Mouse (Mus musculus) MEL (cell line): Measurements from ENCODE around the gene A1cf. TPM values are rescaled to one million over a fixed set of nuclear protein-coding genes. Genes with fewer than 3 reads are reported as not detected.

Experiments
- DNase-seq: peaks from one replicate; pipeline ENCODE4 v3.0.0; 2011; ENCODE audit warnings: low read depth, low spot score
- H3K27ac ChIP-seq: 2 replicates; pipeline ENCODE4 v1.5.1; 2012; ENCODE audit warnings: low read depth, mild to moderate bottlenecking, control low read depth, low read length, moderate library complexity; ENCODE audit not compliant: control insufficient read depth
- H3K27me3 ChIP-seq, 2 experiments: fragments of 150-350 bp in 1 of 2; sonication (generic) in 1 of 2; 2 replicates each; pipeline ENCODE4 v1.6.1; 2012; ENCODE audit warnings: low read length in 2 of 2, mild to moderate bottlenecking in 2 of 2, improper control_type of control experiment in 1 of 2, moderate library complexity in 1 of 2; ENCODE audit not compliant: insufficient read depth in 2 of 2, control insufficient read depth in 1 of 2
- H3K36me3 ChIP-seq, 2 experiments: 2 replicates each; pipeline ENCODE4 v1.6.1; 2012 to 2014; ENCODE audit warnings: low read length in 2 of 2, improper control_type of control experiment in 1 of 2, inconsistent platforms in 1 of 2, mild to moderate bottlenecking in 1 of 2; ENCODE audit not compliant: insufficient read depth in 2 of 2, control insufficient read depth in 1 of 2
- H3K4me1 ChIP-seq, 2 experiments: fragments of 150-350 bp in 1 of 2; sonication (generic) in 1 of 2; 2 replicates each; pipeline ENCODE4 v1.6.1; 2012; ENCODE audit warnings: low read length in 2 of 2, improper control_type of control experiment in 1 of 2, mild to moderate bottlenecking in 1 of 2; ENCODE audit not compliant: insufficient read depth in 2 of 2, control insufficient read depth in 1 of 2
- H3K4me3 ChIP-seq, 2 experiments: fragments of 150-350 bp in 1 of 2; sonication (generic) in 1 of 2; 2 replicates each; pipeline ENCODE4 v1.5.1; 2012; ENCODE audit warnings: low read depth in 2 of 2, low read length in 2 of 2, mild to moderate bottlenecking in 2 of 2, moderate library complexity in 2 of 2, control low read depth in 1 of 2, improper control_type of control experiment in 1 of 2; ENCODE audit not compliant: control insufficient read depth in 1 of 2, insufficient read depth in 1 of 2
- H3K79me2 ChIP-seq: 2 replicates; pipeline ENCODE4 v1.6.1; 2012; ENCODE audit warnings: mild to moderate bottlenecking, low read length, moderate library complexity; ENCODE audit not compliant: control insufficient read depth, poor library complexity, insufficient read depth
- H3K9ac ChIP-seq: 2 replicates; pipeline ENCODE4 v1.6.1; 2012; ENCODE audit warnings: low read depth, mild to moderate bottlenecking, control low read depth, low read length, moderate library complexity; ENCODE audit not compliant: control insufficient read depth, poor library complexity, severe bottlenecking
- H3K9me3 ChIP-seq: fragments of 150-350 bp; sonication (generic); replicated peaks from 2 replicates; pipeline ENCODE4 v1.6.1; 2012; ENCODE audit warnings: mild to moderate bottlenecking, low read length, improper control_type of control experiment, moderate library complexity; ENCODE audit not compliant: insufficient read depth
- CHD1 ChIP-seq: IDR thresholded peaks from 2 replicates; pipeline ENCODE4 v1.6.1; 2012; ENCODE audit warnings: low read depth, mild to moderate bottlenecking, inconsistent platforms, low read length, improper control_type of control experiment
- CHD2 ChIP-seq: IDR thresholded peaks from 2 replicates; pipeline ENCODE4 v1.6.1; 2011; ENCODE audit warnings: low read length, improper control_type of control experiment
- E2F4 ChIP-seq: IDR thresholded peaks from 2 replicates; pipeline ENCODE4 v1.6.1; 2011; ENCODE audit warnings: low read depth, low read length, improper control_type of control experiment, borderline replicate concordance
- ELF1 ChIP-seq: IDR thresholded peaks from 2 replicates; pipeline ENCODE4 v1.6.1; 2014; ENCODE audit warnings: low read depth, mild to moderate bottlenecking, inconsistent platforms, low read length, improper control_type of control experiment, moderate library complexity
- RCOR1 ChIP-seq: IDR thresholded peaks from 2 replicates; pipeline ENCODE4 v1.6.1; 2012; ENCODE audit warnings: low read depth, mild to moderate bottlenecking, inconsistent platforms, low read length, improper control_type of control experiment
- SIN3A ChIP-seq: IDR thresholded peaks from 2 replicates; pipeline ENCODE4 v1.6.1; 2012; ENCODE audit warnings: low read length, improper control_type of control experiment, inconsistent platforms
- TBP ChIP-seq: IDR thresholded peaks from 2 replicates; pipeline ENCODE4 v1.8.0; 2011; ENCODE audit warnings: low read depth, low read length, improper control_type of control experiment
- TCF12 ChIP-seq: IDR thresholded peaks from 2 replicates; pipeline ENCODE4 v1.6.1; 2014; ENCODE audit warnings: low read depth, mild to moderate bottlenecking, inconsistent platforms, low read length, improper control_type of control experiment, moderate library complexity
- ZC3H11A ChIP-seq: IDR thresholded peaks from 2 replicates; pipeline ENCODE4 v1.6.1; 2012; ENCODE audit warnings: low read depth, mild to moderate bottlenecking, inconsistent platforms, low read length, improper control_type of control experiment
- ZNF384 ChIP-seq: IDR thresholded peaks from 2 replicates; pipeline ENCODE4 v1.6.1; 2012; ENCODE audit warnings: low read depth, mild to moderate bottlenecking, inconsistent platforms, low read length, improper control_type of control experiment
- polyA plus RNA-seq, 2 experiments: library from polyadenylated mRNA; stranded (reverse) in 1 of 2; unstranded in 1 of 2; fragments of >175 nt in 1 of 2; fragments of >200 nt in 1 of 2; gene quantifications; 2 replicates each; pipeline versions ENCODE4 v1.2.1 to v1.2.4; 2012; ENCODE audit warnings: low replicate concordance in 2 of 2, low read depth in 1 of 2; ENCODE audit not compliant: insufficient read length in 2 of 2, insufficient read depth in 1 of 2, missing spikeins in 1 of 2
- total RNA-seq: library from RNA; depleted of rRNA; stranded (reverse); fragments of 300-350 nt; gene quantifications from 2 replicates; pipeline ENCODE4 v1.2.3, GENCODE M21; 2012; rRNA removed

A1cf gene
- total and polyA plus RNA-seq, 3 experiments = not detected

DNA sequence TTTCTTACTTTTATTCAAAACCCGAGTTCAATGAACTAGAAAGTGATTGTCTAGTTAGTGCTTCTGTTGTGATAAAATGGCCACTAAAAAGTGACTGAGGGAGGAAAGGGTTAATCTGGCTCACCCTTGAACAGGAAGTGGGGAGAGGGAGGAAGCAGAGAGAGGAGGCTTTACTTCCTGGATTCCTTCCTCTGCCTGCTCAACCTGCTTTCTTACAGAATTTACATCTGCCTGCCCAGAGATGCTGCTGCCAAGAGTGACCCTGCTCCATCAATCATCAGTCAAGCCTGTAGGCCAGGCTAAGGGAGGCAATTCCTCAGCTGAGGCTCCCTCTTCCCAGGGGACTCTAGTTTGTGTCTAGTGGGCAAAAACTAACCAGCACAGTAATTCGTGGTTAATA is 107.3 kb downstream of the A1cf start:
- Histone ChIP-seq H3K36me3 (peaks cover 0 to 4% of the 10 kb centered on the region in 2 experiments; a peak in 2 of 4 replicates), H3K4me1 (peaks cover 0 to 7% of the 10 kb centered on the region in 2 experiments; a peak in 2 of 4 replicates), H3K9ac (no peak overlapping the region), H3K27ac (no peak overlapping the region), H3K9me3 (no peaks in the 10 kb centered on the region), H3K79me2 (no peaks in the 10 kb centered on the region), H3K4me3 (no peak overlapping the region), H3K27me3 (no peaks in the 10 kb centered on the region)
- peak; percentile 33 for DNase-seq
- TF ChIP-seq TCF12 = no peak
- peak; percentile 44; the same call in 1 of the 2 replicates for TF ChIP-seq ELF1

DNA sequence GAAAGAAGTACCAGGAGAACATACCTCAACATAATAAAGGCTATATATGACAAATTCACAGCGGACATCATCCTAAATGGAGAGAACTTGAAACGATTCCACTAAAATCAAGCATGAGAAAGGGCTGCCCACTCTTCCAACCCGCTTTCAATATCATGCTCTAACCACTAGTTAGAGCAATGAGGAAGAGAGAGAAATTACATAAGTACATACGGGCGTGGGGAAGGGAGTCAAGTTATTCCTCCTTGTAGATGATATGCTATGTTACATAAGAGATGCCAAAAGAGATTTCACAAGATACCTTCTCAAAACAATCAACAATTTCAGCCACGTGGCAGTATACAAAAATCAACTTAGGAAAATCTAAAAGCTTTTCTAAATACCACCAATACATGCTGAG is 122.5 kb downstream of the A1cf start:
- DNase-seq = no peak
- Histone ChIP-seq H3K4me1 (no peaks in the 10 kb centered on the region), H3K9me3 (no peaks in the 10 kb centered on the region), H3K79me2 (no peaks in the 10 kb centered on the region), H3K4me3 (no peak overlapping the region), H3K36me3 (no peaks in the 10 kb centered on the region), H3K27ac (no peak overlapping the region), H3K27me3 (no peaks in the 10 kb centered on the region), H3K9ac (no peak overlapping the region)
- TF ChIP-seq ZC3H11A (no peak), TCF12 (no peak), RCOR1 (no peak), CHD2 (no peak), ZNF384 (no peak), TBP (no peak), CHD1 (no peak), E2F4 (no peak)

DNA sequence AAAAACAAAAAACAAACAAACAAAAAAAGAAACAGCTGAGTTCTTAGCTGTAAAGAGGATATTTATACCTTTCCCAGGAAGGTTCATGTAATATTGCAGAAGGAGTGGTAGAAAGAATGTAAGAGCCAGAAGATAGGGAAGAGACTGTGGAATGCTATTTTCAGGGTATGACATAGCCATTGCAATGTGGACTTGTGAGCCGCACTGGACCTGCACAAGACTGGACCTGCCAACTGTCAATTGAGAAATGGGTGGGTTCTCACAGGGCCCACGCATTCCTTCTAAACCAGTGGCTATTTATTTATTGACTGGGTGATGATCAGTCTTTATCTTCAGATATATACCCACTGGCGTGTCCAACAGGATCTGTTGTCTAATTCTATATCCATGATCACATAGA is 128.4 kb downstream of the A1cf start:
- no peaks in the 10 kb centered on the region for H3K27me3 ChIP-seq
- no peak overlapping the region for H3K4me3 ChIP-seq
- no peak for DNase-seq
- no peaks in the 10 kb centered on the region for H3K36me3 ChIP-seq
- peaks cover 0 to 4% of the 10 kb centered on the region in 2 experiments; a peak in 1 of 4 replicates for H3K4me1 ChIP-seq
- no peaks in the 10 kb centered on the region for H3K79me2 ChIP-seq
- no peak for TF ChIP-seq SIN3A
- H3K9ac ChIP-seq = no peak overlapping the region
- H3K27ac ChIP-seq = no peak overlapping the region
- no peaks in the 10 kb centered on the region for H3K9me3 ChIP-seq

Other genes starting within 250 kb of the A1cf start
- gene Prkg1, start 103.7 kb upstream of the A1cf start, total RNA-seq = not detected in 2 replicates
- not detected for gene Prkg1, start 103.7 kb upstream of the A1cf start, polyA plus RNA-seq
- 0.58 and 0.62 TPM in 2 replicates for gene Asah2, start 239.4 kb downstream of the A1cf start, total RNA-seq
- gene Asah2, start 239.4 kb downstream of the A1cf start, polyA plus RNA-seq = 1 to 10 TPM in 1 of 2 experiments, not detected in 1; 1.3 TPM